Mouse (Mus musculus) olfactory bulb, adult 2 months (tissue): Measurements from ENCODE around the gene Sipa1l3.

Experiments used
- CTCF ChIP-seq: fragments of 200-500 bp; IDR thresholded peaks from 2 replicates; pipeline ENCODE4 v1.5.1; 2012; ENCODE audit warnings: low read depth, mild to moderate bottlenecking, low read length, moderate library complexity; ENCODE audit not compliant: insufficient read depth
- POLR2A ChIP-seq: fragments of 200-500 bp; IDR thresholded peaks from 2 replicates; pipeline ENCODE4 v1.6.1; 2012; ENCODE audit warnings: mild to moderate bottlenecking, low read depth, low read length, moderate library complexity; ENCODE audit not compliant: insufficient read depth

- no peak for TF ChIP-seq CTCF
- no peak for TF ChIP-seq POLR2A
Measured at GRCm38 (mm10) chr7:29340838-29341237, 177.6 kb downstream of the Sipa1l3 start.
